Mouse (Mus musculus) brain, embryonic 14.5 days (tissue): Measurements from ENCODE around the gene Car5a. TPM values are rescaled to one million over a fixed set of nuclear protein-coding genes. Genes with fewer than 3 reads are reported as not detected.

Experiments
- DNase-seq: peaks from one replicate; pipeline ENCODE4 v3.0.0-alpha.2; 2011; ENCODE audit warnings: low read depth
- CTCF ChIP-seq: fragments of 200-500 bp; IDR thresholded peaks from 2 replicates; pipeline ENCODE4 v1.5.1; 2012; ENCODE audit warnings: inconsistent platforms, mild to moderate bottlenecking, moderate library complexity, borderline replicate concordance; ENCODE audit not compliant: insufficient read depth, insufficient read length; ENCODE audit errors: extremely low read depth
- POLR2A ChIP-seq: fragments of 200-500 bp; IDR thresholded peaks from 2 replicates; pipeline ENCODE4 v1.6.1; 2012; ENCODE audit warnings: mild to moderate bottlenecking, inconsistent platforms, borderline replicate concordance; ENCODE audit not compliant: poor library complexity, insufficient read depth, insufficient read length, severe bottlenecking; ENCODE audit errors: extremely low read depth
- polyA plus RNA-seq: library from polyadenylated mRNA; depleted of rRNA; stranded (reverse); fragments of >200 nt; gene quantifications from 2 replicates; pipeline ENCODE4 v1.2.3, GENCODE M21; 2012

The Car5a gene
- polyA plus RNA-seq, 1 experiment = 0.44 TPM

DNA sequence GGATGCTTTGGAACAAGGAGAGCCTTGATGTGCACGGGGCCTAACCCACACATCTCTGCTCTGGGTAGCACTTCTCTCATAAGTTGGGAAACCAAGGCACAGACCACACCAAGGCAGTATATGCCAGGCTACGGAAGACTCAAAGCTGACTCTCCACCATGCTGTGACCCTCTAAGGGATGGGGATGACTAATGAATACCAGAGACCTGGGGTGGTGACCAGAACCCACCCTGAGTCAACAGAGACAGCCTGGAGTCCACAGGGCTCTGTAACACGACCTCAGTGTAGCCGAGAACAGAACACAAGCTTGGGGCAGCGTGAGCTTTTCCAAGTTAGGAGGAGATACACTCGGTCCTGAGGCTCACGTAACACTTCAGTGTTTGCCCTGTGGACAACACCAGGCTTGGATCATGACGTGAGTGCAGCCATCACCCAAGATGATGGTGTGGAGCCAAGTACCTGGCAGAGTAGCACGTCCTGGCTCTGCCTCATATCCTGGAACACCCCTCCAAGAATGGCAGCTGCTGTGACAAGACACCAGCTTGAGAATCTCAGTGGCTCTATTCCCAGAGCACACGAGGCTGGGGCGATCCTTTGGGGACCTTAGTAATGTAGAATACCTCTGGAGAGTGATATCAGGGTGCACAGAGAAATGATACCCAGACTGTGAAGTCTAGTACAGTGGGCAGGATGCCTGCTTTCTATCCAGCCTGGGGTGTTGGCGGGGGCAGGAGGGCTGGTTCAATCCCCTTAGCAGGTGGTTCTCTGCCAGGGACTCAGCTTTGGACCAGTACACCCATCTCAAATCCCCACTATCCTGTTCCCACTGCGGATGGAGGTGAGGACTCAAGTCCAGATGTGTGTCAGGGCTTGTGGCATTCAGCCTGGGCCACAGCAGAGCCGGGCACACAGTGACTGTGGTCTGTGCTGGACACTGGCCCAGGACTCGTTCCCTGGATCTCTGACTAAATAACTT, 54.6 kb downstream of the Car5a start:
- no peak for TF ChIP-seq CTCF

GRCm38 (mm10) chr8:121889317-121889716, 55.4 kb downstream of the Car5a start:
- TF ChIP-seq CTCF (no peak), POLR2A (no peak)

More for the DNA sequence above, 54.6 kb downstream of the Car5a start:
- DNase-seq = peak; percentile 47

DNA sequence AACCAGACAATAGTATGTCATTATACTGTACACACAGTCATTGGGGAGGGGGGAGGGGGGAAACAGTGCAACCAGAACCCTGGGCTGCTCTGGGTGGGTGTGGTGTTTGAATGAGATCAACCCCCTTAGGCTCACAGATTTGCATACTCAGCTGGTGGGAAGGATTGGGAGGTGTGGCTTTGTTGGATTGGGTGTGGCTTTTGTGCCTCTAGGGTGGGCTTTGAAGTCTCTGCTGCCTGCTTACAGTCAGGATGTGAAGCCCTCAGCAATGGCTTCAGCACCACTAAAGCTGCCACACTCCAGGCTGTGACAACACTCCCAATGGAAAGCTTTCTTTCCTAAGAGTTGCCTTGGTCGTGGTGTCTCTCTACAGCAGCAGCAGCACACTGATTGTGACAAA, 57.2 kb downstream of the Car5a start:
- TF ChIP-seq CTCF = no peak
- no peak for TF ChIP-seq POLR2A

More at GRCm38 (mm10) chr8:121889317-121889716, 55.4 kb downstream of the Car5a start:
- no peak for DNase-seq

GRCm38 (mm10) chr8:121885433-121885832, 59.3 kb downstream of the Car5a start:
- TF ChIP-seq CTCF (no peak), POLR2A (no peak)
- no peak for DNase-seq

More for the DNA sequence above, 57.2 kb downstream of the Car5a start:
- DNase-seq = no peak

DNA sequence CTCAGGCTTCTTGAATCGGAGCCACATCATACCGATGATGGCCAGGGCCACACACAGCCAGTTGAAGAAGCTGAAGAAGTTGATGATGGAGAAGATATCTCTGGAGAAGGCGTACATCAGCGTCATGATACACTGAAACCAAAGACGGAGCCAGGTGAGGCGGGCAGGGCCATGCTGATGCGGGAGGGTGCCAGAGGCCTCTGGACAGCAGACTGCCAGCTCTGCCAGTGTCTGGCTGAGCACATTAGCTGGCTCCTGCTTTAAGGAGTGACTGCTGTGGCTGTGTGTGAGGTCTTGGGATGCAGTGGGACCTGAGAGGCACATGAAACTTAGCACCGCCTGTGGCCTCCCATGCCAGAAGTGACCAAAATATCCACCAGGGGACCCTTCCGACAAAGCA, 59.7 kb downstream of the Car5a start:
- TF ChIP-seq POLR2A = no peak
- no peak for TF ChIP-seq CTCF
- DNase-seq = no peak

DNA sequence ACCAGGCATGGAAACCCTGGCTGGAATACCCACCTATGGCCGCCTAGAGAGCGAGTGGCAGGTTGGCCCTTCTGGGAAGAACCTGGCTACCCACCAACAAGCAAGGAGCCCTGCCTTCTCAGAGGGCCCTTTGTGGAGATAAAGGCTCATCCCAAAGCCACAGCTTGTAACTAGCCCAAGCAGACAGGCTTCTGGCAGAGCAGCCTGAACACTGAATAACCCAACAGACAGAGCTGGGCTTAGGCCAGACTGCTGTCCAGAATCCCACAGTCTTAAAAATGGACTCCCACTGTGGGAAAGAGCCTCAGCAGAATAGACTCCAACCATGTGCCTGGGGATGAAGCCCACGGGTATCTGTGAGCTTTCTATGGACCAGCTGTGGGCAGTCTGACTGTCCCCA, 60.5 kb downstream of the Car5a start:
- TF ChIP-seq POLR2A (no peak), CTCF (no peak)
- no peak for DNase-seq

DNA sequence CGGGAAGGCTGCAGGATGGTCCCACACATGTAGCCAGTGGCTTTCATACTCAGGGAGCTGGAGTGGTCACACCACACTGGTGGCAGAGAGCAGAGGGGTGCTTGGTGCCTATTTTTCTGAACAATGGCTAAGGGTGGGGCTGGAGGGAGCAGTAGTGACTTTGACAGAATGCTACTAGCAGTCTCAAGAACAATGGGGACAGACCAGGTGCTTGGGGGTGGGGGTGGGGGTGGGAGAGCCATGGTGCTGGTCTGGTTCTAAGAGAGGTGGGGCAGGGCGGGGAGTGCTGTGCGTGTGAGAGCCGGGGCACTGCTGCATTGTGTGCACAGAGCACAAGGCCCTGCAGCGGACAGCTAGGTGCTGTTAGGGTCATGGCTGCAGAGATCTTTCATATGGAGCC, 62.8 kb downstream of the Car5a start:
- TF ChIP-seq CTCF (no peak), POLR2A (no peak)
- no peak for DNase-seq

DNA sequence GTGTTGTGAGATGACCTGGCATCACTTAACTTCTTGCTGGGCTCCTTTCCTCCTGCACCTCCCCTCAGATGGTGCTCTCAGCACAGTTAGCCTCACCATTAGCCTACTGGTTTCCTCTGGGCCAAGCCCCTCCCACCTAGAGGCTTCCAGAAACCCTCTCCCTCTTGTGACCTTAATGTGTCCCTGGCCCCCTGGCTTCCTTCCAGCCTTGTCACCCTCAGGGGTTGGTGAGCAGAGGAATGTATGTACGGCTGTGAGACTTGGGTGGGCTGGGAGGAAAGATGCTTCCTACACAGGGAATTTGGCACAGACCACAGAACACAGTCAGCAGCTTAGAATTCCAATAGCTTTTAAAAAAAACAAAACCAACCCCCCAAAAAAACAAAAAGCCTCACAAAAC, 63.9 kb downstream of the Car5a start:
- TF ChIP-seq CTCF (no peak), POLR2A (no peak)

GRCm38 (mm10) chr8:121879712-121880111, 65.0 kb downstream of the Car5a start:
- no peak for TF ChIP-seq POLR2A
- TF ChIP-seq CTCF = no peak
- no peak for DNase-seq

More for the DNA sequence above, 63.9 kb downstream of the Car5a start:
- DNase-seq = no peak

DNA sequence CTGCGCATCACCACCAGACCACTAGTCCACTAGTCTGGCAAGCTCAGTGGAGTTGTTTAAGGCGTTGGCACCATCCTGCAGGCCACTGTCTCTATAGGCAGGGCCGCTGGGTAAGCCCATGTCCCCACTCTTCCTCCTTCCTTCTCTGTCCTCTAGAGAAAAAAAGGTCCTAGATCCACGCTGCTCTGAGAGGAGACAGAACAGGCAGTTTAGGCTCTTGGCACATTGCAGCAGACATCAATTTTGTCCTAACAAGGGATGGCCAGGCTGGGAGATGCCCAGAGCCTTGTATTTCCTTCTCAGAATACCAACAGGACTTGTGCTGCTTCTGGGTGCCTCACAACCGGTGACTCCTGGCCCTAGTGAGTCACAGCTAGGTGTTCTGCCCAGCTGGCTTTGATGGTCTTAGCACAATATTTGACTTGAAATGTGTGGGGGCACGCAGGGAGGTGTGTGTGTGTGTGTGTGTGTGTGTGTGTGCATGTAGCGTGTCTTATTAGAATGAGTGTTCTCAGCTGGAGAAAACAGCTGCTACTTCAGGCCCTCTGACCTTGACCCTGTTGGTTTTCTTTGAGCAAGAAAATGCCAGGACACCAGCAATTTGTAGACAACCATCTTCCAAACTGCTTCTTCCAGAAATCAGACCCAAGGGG, 66.8 kb downstream of the Car5a start:
- no peak for DNase-seq
- TF ChIP-seq CTCF = no peak
- TF ChIP-seq POLR2A = no peak

DNA sequence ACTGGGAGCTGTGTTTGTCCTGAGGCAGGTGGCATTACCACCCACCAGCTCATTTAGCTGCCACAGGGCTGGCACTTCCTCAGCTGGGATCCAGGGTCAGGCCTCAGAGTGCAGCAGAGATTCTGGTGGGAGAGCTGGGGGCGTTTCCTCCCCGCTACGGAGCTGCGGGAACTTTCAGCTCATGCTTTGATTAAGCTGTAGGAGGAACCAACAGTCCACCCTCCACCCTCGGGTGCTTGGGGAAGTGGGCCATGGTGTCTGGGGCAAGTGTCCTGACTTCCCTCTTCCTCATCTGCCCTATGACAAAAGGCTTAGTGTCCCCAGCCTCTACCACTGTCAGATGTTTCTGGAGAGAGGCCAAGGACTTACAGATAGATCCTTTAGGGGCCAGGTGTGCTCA, 67.5 kb downstream of the Car5a start:
- TF ChIP-seq CTCF = no peak
- no peak for TF ChIP-seq POLR2A

More for the DNA sequence above, 67.5 kb downstream of the Car5a start:
- DNase-seq = no peak
